Mouse (Mus musculus) limb, embryonic 11.5 days (tissue): ENCODE data around the gene Slc38a3. TPM values are rescaled to one million over a fixed set of nuclear protein-coding genes. Genes with fewer than 3 reads are reported as not detected.

Experiments used
- ATAC-seq: fragments of 200-750 bp; cut with Nextera tagmentation; 2 replicates; pipeline ENCODE4 v1.8.0; 2017; ENCODE audit warnings: low read depth; ENCODE audit not compliant: insufficient number of reproducible peaks, low FRiP score, low TSS enrichment
- DNase-seq: peaks from one replicate; pipeline ENCODE4 v3.0.0-alpha.2; 2015; ENCODE audit warnings: low spot score
- H3K27ac ChIP-seq: fragments of 300-500 bp; sonication (generic); replicated peaks from 2 replicates; pipeline ENCODE4 v1.5.1; 2014; ENCODE audit warnings: low read depth, mild to moderate bottlenecking, low read length
- H3K27me3 ChIP-seq: fragments of 300-500 bp; sonication (generic); 2 replicates; pipeline ENCODE4 v1.6.1; 2014; ENCODE audit warnings: mild to moderate bottlenecking, low read length, mixed read lengths; ENCODE audit not compliant: control insufficient read depth, insufficient read depth
- H3K36me3 ChIP-seq: fragments of 300-500 bp; sonication (generic); 2 replicates; pipeline ENCODE4 v1.6.1; 2014; ENCODE audit warnings: mild to moderate bottlenecking, low read length, moderate library complexity, mixed read lengths; ENCODE audit not compliant: control insufficient read depth, insufficient read depth
- H3K4me1 ChIP-seq: fragments of 300-500 bp; sonication (generic); 2 replicates; pipeline ENCODE4 v1.6.1; 2014; ENCODE audit warnings: low read length, mixed read lengths; ENCODE audit not compliant: control insufficient read depth, insufficient read depth
- H3K4me2 ChIP-seq: fragments of 300-500 bp; sonication (generic); 2 replicates; pipeline ENCODE4 v1.6.1; 2014; ENCODE audit warnings: low read depth, mild to moderate bottlenecking, moderate library complexity; ENCODE audit not compliant: severe bottlenecking
- H3K4me3 ChIP-seq: fragments of 300-500 bp; sonication (generic); 2 replicates; pipeline ENCODE4 v1.5.1; 2014; ENCODE audit warnings: low read depth, low read length
- H3K9ac ChIP-seq: fragments of 300-500 bp; sonication (generic); 2 replicates; pipeline ENCODE4 v1.6.1; 2014; ENCODE audit warnings: mild to moderate bottlenecking, low read length
- H3K9me3 ChIP-seq: fragments of 300-500 bp; sonication (generic); 2 replicates; pipeline ENCODE4 v1.6.1; 2016; ENCODE audit warnings: low read length; ENCODE audit not compliant: control insufficient read depth
- WGBS: fragments of 180-500 bp; shearing (Covaris S2); extraction: QIAGEN DNeasy Blood & Tissue Kit; methylation state at CpG from one replicate; pipeline ENCODE4 v1.1.7; 2014; 5-methylcytosine and 5-hydroxymethylcytosine counted together
- polyA plus RNA-seq: library from polyadenylated mRNA; unstranded; fragments of >200 nt; fragmentation: Nextera tagmentation; extraction: Ambion mirVana; gene quantifications from 2 replicates; pipeline ENCODE4 v1.2.1, GENCODE M21; 2014

Slc38a3 gene
- polyA plus RNA-seq, 1 experiment from 2014 or later, result 3.4 TPM

DNA sequence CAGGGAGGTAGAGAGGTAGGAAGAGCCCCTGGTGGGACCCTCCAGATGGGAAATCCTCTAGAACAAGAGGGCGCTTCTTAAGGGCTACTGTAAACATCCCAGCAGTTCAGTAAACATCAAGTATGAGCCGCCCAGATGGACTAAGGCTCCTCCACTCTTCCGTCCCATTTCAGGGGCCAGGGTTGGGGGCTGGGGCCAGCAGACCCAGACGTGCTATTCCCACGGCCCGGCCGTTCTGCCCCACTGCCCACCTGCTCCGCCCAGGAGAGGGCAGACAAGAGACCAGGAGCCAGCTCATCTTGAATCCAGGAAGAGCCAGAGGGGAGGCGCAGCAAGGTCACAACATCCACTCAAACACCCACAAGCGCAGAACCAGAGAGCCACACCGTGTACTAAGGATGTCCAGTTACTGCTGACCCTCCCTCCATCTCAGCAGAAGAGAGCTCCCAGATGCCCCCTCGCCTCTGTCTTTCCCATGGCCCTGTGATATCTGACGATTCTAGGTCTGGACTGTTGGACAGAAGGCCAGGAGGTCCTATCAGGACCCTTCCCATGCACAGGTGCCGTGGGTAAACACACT lies 29.4 kb upstream of the Slc38a3 start:
- Histone ChIP-seq H3K9me3 (no peaks in the 10 kb centered on the region), H3K4me2 (peak overlapping the region; percentile 41), H3K4me3 (no peak overlapping the region), H3K9ac (no peak overlapping the region; the same call in 1 of the 2 replicates), H3K27ac (peak overlapping the region; percentile 33; the same call in 1 of the 2 replicates), H3K27me3 (no peaks in the 10 kb centered on the region), H3K4me1 (peaks cover 67% of the 10 kb centered on the region), H3K36me3 (peaks cover 9% of the 10 kb centered on the region; the same call in 1 of the 2 replicates)
- ATAC-seq, result no peak
- WGBS, result 12% methylated on average over 14 of the region's 14 CpGs
- DNase-seq, result no peak

DNA sequence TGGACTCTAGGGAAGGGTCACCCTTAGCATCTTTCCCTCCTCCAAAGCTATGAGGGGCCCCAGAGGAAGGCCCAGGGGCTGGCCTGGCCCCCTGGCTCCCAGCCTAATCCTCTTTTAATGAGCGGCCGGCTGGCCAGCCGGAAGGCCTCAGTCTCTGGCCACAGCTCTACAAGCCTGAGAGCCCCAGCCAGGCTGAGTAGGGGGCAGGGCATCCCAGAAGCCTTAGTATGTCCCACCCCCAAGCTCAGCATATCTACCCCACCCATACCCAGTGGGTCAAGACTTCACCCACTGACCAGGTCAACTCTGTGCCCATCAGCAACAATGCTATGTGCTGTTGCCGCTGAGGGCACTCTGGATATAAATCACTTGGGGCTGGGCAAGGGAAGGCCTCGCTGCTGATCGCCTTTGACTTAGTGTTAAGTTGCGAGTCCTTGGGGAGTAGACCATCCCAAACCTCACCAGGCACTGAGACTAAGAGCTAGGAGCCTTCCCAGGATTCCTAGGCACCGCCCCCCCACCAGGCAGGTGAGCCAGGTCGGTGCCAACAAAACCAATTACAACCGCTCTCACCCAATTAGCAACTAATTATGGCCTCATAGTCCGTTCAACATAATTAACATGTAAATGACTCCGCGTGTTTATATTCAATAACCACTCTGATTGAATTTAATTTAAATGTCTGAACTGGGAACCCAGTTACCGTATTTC lies 28.6 kb upstream of the Slc38a3 start:
- 0 out of 2 replicates have a peak overlapping the region, but pooled peaks have one; percentile 21 for H3K27ac ChIP-seq
- WGBS, result 13% methylated on average over 14 of the region's 14 CpGs
- no peak for DNase-seq
- H3K9ac ChIP-seq, result no peak overlapping the region
- no peaks in the 10 kb centered on the region for H3K27me3 ChIP-seq
- peaks cover 60% of the 10 kb centered on the region for H3K4me1 ChIP-seq
- H3K4me3 ChIP-seq, result no peak overlapping the region
- no peaks in the 10 kb centered on the region for H3K9me3 ChIP-seq
- H3K36me3 ChIP-seq, result peaks cover 6% of the 10 kb centered on the region; the same call in 1 of the 2 replicates
- no peak for ATAC-seq
- peak overlapping the region; percentile 41; the same call in 1 of the 2 replicates for H3K4me2 ChIP-seq

DNA sequence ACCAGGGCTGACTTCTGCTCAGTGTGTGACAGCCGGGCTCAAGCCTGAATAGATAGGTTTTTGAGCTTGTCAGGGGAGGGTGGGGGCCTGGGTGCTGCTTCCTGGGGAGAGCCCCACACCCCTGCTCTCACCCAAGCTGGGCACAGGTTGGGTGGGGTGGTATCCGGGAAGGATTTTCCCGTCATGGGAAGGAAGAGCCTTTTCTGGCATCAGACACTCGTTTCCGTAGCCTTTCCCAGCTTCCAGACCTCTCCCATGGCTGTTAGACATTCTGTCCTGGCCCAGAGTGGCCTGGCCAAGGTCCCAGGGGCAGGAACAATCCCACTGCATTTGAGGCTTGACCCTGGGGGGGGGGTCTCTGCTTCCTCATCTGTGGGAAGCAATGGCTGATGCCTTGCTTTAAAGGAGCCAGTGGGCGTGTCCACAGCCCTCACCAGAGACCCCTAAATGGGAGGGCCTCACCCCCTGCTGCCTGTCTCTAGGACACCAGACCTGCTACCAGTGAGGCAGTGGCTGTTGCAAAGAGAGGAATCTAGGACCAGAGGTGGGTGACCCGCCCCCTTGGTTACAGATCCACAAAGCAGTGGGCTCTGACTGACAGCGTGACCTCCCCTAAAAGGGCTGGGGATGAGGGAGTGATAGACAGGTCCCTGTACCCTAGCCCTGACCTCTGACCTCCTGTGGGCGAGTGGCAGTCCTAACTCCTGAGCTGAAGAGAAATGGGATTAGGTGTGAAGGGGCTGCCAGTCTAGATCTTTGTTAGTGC lies 27.7 kb upstream of the Slc38a3 start:
- DNase-seq (no peak), ATAC-seq (no peak)
- whole genome bisulfite sequencing, result 42% methylated on average over 9 of the region's 9 CpGs
- Histone ChIP-seq H3K36me3 (peaks cover 7% of the 10 kb centered on the region), H3K4me3 (no peak overlapping the region), H3K4me1 (peaks cover 51% of the 10 kb centered on the region), H3K9me3 (no peaks in the 10 kb centered on the region), H3K27me3 (no peaks in the 10 kb centered on the region), H3K27ac (peak overlapping the region; percentile 21; the same call in 1 of the 2 replicates), H3K4me2 (peak overlapping the region; percentile 2; the same call in 1 of the 2 replicates), H3K9ac (no peak overlapping the region)

DNA sequence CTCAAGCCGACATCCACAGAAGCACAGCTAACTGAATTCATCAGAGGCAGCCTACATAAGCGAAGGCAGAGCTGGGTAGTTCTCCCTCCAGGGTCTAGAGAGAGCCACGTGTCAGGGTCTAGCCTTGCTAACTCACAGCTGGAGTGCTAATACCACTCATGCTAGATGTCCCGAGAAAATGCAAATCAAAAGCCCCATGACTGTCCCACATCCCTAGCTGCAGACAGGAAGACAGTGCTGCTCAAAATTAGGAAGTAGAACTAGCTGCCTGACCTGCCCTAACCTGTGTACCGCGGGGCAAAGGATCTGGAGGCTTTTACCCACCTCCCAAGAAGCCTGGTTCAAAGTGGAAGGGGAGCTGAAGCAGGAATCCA lies 26.8 kb upstream of the Slc38a3 start:
- H3K27me3 ChIP-seq, result no peaks in the 10 kb centered on the region
- peaks cover 14% of the 10 kb centered on the region for H3K36me3 ChIP-seq
- no peak overlapping the region for H3K9ac ChIP-seq
- DNase-seq (no peak), ATAC-seq (no peak)
- H3K9me3 ChIP-seq, result no peaks in the 10 kb centered on the region
- H3K4me3 ChIP-seq, result no peak overlapping the region
- H3K27ac ChIP-seq, result 0 out of 2 replicates have a peak overlapping the region, but pooled peaks have one; percentile 6
- H3K4me2 ChIP-seq, result no peak overlapping the region
- peaks cover 44% of the 10 kb centered on the region for H3K4me1 ChIP-seq
- WGBS, result 56% methylated on average over 6 of the region's 6 CpGs

DNA sequence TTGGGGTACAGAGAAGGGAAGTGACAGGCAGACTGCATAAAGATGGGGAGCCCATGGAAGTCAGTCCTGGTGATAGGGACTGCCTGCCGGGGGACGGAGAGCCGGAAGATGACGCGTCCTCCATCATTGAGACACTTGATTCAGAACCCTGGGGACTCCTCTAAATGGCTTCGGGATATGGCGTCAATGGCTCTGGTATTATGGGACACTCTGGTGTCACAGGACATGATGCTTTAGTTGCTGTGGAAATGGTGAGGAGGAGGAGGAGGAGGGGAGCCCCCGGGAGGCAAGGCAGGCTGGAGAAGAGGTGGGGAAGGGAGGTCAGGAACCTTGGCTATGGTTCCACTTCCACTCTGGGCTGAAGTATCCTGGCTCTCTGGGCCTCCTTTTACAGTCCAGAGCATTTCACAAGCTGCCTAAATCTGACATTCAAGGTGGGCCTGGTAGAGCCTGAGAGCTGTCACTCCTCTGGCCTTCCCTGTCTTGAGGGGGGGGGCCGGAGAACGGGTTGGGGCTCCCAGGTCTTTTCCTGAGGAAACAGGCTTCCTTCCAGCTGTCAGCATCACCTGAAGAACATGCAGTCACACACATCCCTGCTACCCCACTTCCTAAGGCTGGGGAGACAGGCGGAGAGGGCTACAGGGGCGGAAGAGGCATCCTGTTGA lies 26.2 kb upstream of the Slc38a3 start:
- Histone ChIP-seq H3K36me3 (peaks cover 18% of the 10 kb centered on the region), H3K4me2 (no peak overlapping the region), H3K9me3 (no peaks in the 10 kb centered on the region), H3K4me3 (no peak overlapping the region), H3K27ac (no peak overlapping the region), H3K9ac (no peak overlapping the region), H3K4me1 (peaks cover 39% of the 10 kb centered on the region), H3K27me3 (no peaks in the 10 kb centered on the region)
- ATAC-seq (no peak), DNase-seq (no peak)
- 88% methylated on average over 12 of the region's 12 CpGs for WGBS

- H3K4me2 ChIP-seq, result no peak overlapping the region
- DNase-seq (no peak), ATAC-seq (no peak)
- H3K27ac ChIP-seq, result no peak overlapping the region
- no peaks in the 10 kb centered on the region for H3K9me3 ChIP-seq
- peaks cover 21% of the 10 kb centered on the region for H3K36me3 ChIP-seq
- no peak overlapping the region for H3K9ac ChIP-seq
- H3K4me1 ChIP-seq, result peaks cover 29% of the 10 kb centered on the region
- H3K27me3 ChIP-seq, result no peaks in the 10 kb centered on the region
- no peak overlapping the region for H3K4me3 ChIP-seq
- 66% methylated on average over 7 of the region's 7 CpGs for whole genome bisulfite sequencing
These were observed 25.3 kb upstream of the Slc38a3 start for GRCm38 (mm10) chr9:107694627-107695026.

DNA sequence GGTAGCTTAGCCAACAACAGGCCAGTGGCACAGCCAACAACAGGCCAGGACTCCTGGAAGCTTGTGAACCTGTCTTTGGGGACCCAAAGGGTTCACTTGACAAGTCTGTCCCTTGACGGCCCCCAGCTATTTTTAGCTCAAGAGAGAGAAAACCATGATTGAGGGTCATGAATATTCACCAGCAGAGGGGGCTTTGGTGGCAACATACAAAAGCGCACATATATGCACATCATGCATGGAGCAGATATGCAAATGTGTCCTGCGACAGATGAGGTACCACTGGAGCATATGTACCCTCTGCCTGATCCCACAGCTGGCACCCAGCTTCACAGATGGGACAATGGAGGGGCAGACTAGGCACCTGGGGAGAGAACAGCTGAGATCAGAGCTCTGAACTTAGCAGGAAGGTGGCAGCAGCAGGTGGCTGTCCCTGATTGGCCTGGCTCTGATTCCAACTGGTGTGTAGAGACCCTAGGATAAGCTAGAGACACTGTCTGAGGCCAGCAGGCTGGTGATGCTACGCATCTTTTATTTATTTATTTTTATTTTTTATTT lies 24.2 kb upstream of the Slc38a3 start:
- H3K36me3 ChIP-seq, result peaks cover 25% of the 10 kb centered on the region
- no peaks in the 10 kb centered on the region for H3K27me3 ChIP-seq
- DNase-seq (no peak), ATAC-seq (no peak)
- H3K9me3 ChIP-seq, result no peaks in the 10 kb centered on the region
- no peak overlapping the region for H3K9ac ChIP-seq
- no peak overlapping the region for H3K4me3 ChIP-seq
- H3K4me2 ChIP-seq, result no peak overlapping the region
- WGBS, result 88% methylated on average over 4 of the region's 4 CpGs
- H3K4me1 ChIP-seq, result peaks cover 18% of the 10 kb centered on the region
- no peak overlapping the region for H3K27ac ChIP-seq

GRCm38 (mm10) chr9:107692785-107693184 lies 23.5 kb upstream of the Slc38a3 start:
- Histone ChIP-seq H3K4me1 (peaks cover 11% of the 10 kb centered on the region), H3K9me3 (no peaks in the 10 kb centered on the region), H3K27me3 (no peaks in the 10 kb centered on the region), H3K9ac (no peak overlapping the region), H3K4me3 (no peak overlapping the region), H3K27ac (no peak overlapping the region), H3K4me2 (no peak overlapping the region), H3K36me3 (peaks cover 26% of the 10 kb centered on the region)
- 70% methylated on average over 5 of the region's 5 CpGs for WGBS
- no peak for ATAC-seq
- no peak for DNase-seq
